Mouse (Mus musculus) megakaryocyte, adult 5-6 weeks (primary cell): ENCODE results near the gene Sp2. TPM values are rescaled to one million over a fixed set of nuclear protein-coding genes. Genes with fewer than 3 reads are reported as not detected.
A peak's percentile ranks its signal among the peaks of the same experiment; 100 is the strongest.

ENCODE experiments used
- ATAC-seq: 2 replicates; pipeline ENCODE4 v1.8.0; 2016; ENCODE audit warnings: mild to moderate bottlenecking, inconsistent platforms; ENCODE audit not compliant: poor library complexity, severe bottlenecking
- total RNA-seq, 2 experiments: library from RNA; stranded (forward) in 1 of 2; stranded (reverse) in 1 of 2; fragments of 153-499, 151-499 nt in 1 of 2; fragments of 221-1000, 200-1000 nt in 1 of 2; gene quantifications; 2 replicates each; pipeline versions ENCODE4 v1.2.3 to v1.2.4; 2015 to 2017

Sp2 gene
- total RNA-seq, 2 experiments from 2014 or later: 5.3 to 45.7 TPM

DNA sequence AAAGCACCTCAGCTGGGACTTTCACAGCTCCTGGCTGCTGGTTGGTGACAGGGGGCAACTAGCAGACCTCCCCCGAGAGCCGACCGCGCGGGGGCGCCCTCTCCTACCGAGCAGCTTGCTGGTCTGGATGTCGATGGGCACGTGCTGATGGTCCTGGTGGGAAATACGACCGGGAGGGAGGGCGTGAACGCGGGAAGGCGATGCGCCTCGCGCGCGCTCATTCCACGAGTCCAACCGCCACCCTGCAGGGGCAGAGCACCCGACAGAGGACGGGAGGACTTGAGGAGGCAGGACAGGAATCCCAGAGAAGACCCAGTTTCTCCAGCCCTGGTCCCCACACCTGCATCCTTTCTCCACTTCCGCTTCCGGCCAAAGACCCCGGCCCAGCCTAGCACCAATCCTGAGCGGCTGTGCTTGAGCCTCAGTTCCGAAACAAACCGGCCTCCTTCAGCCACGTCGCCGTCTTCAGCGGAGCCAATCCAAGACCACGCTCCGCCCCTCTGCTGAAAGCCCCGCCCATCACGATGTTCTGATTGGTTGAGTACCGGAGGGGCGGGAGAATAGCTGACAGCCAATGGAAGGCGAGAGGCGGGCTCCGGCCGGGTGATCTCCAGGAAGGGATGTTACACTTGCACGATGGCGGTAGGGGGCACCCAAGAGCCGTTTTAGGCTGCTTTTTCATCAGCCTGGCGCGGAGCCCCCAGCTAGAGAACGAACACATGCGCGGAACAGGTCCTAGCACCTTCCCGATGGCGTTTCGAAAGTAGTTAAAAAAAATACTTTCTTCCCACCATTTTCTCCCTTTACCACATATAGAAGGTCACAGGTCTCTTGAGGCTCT lies 66.5 kb downstream of the Sp2 start, which contains the start of gene Cdk5rap3:
TSS of gene Cdk5rap3 (minus strand) at position 453 of the 841 bp plus-strand sequence.
- ATAC-seq: peak; percentile 96

GRCm38 (mm10) chr11:96912682-96913081 lies 70.1 kb downstream of the Sp2 start:
- no peak for ATAC-seq

GRCm38 (mm10) chr11:96910003-96910402 lies 72.8 kb downstream of the Sp2 start:
- peak; percentile 92 for ATAC-seq

DNA sequence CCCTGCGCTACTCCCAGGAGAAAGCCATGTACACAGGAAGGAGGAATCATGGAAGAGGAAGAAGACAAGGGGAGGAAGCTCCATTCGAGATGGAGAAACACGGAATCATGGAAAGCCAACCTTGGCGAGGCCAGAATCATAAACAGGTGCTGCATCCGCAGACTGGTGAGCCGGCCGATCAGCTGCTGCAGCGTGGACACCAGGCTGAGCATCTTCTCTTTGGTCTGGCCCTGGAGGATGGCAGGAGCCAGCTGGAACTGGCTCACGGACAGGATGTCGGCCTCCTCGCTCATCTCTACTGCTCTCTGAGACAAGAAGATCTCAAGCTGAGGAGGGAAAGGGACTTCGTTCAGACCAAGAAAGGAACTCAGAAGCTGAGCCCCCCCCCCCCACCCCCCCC lies 74.2 kb downstream of the Sp2 start:
- ATAC-seq: no peak

- no peak for ATAC-seq
These were observed 76.2 kb downstream of the Sp2 start for GRCm38 (mm10) chr11:96906431-96907161.

Other genes starting within 250 kb of the Sp2 start
- 8.3 and 10.3 TPM in 2 replicates for gene Snx11, start 205.4 kb downstream of the Sp2 start, total RNA-seq (2015)
- gene Snx11, start 205.4 kb downstream of the Sp2 start, total RNA-seq (2017): 25.5 and 27.4 TPM in 2 replicates
- gene Cbx1, start 193.8 kb downstream of the Sp2 start, total RNA-seq (2015): 37.7 and 39.2 TPM in 2 replicates
- gene Cbx1, start 193.8 kb downstream of the Sp2 start, total RNA-seq (2017): 60.2 and 60.5 TPM in 2 replicates
- gene Nfe2l1, start 153.0 kb downstream of the Sp2 start, total RNA-seq (2015): 30.0 and 32.6 TPM in 2 replicates
- gene Nfe2l1, start 153.0 kb downstream of the Sp2 start, total RNA-seq (2017): 30.2 and 31.1 TPM in 2 replicates
- gene Copz2, start 133.1 kb downstream of the Sp2 start, total RNA-seq (2015): 2.0 and 4.2 TPM in 2 replicates
- 0.28 and 0.92 TPM in 2 replicates for gene Copz2, start 133.1 kb downstream of the Sp2 start, total RNA-seq (2017)
- 17.5 and 21.1 TPM in 2 replicates for gene Cdk5rap3, start 66.5 kb downstream of the Sp2 start, total RNA-seq (2015)
- 23.9 and 37.3 TPM in 2 replicates for gene Cdk5rap3, start 66.5 kb downstream of the Sp2 start, total RNA-seq (2017)
- 0.07 TPM in 1 of 2 replicates, not detected in the other for gene Prr15l, start 54.9 kb downstream of the Sp2 start, total RNA-seq (2015)
- 0.16 and 0.29 TPM in 2 replicates for gene Prr15l, start 54.9 kb downstream of the Sp2 start, total RNA-seq (2017)
- gene Pnpo, start 39.0 kb downstream of the Sp2 start, total RNA-seq (2015): 16.8 and 19.9 TPM in 2 replicates
- gene Pnpo, start 39.0 kb downstream of the Sp2 start, total RNA-seq (2017): 29.1 and 32.8 TPM in 2 replicates
- 0.13 TPM in 1 of 2 replicates, not detected in the other for gene Sp6, start 30.4 kb upstream of the Sp2 start, total RNA-seq (2015)
- not detected in 2 replicates for gene Sp6, start 30.4 kb upstream of the Sp2 start, total RNA-seq (2017)
- 0.48 and 1.4 TPM in 2 replicates for gene Scrn2, start 47.0 kb upstream of the Sp2 start, total RNA-seq (2015)
- 5.1 and 5.4 TPM in 2 replicates for gene Scrn2, start 47.0 kb upstream of the Sp2 start, total RNA-seq (2017)
- gene Lrrc46, start 58.4 kb upstream of the Sp2 start, total RNA-seq (2015): 0.55 and 0.80 TPM in 2 replicates
- not detected in 2 replicates for gene Lrrc46, start 58.4 kb upstream of the Sp2 start, total RNA-seq (2017)
- gene Mrpl10, start 58.6 kb upstream of the Sp2 start, total RNA-seq (2015): 28.4 and 28.6 TPM in 2 replicates
- gene Mrpl10, start 58.6 kb upstream of the Sp2 start, total RNA-seq (2017): 18.6 and 19.7 TPM in 2 replicates
- 5.3 and 6.5 TPM in 2 replicates for gene Osbpl7, start 67.7 kb upstream of the Sp2 start, total RNA-seq (2015)
- 7.1 and 7.5 TPM in 2 replicates for gene Osbpl7, start 67.7 kb upstream of the Sp2 start, total RNA-seq (2017)
- 0.58 and 1.0 TPM in 2 replicates for gene Tbx21, start 132.4 kb upstream of the Sp2 start, total RNA-seq (2015)
- gene Tbx21, start 132.4 kb upstream of the Sp2 start, total RNA-seq (2017): 1.1 and 1.3 TPM in 2 replicates
- gene Tbkbp1, start 168.5 kb upstream of the Sp2 start, total RNA-seq (2015): 16.0 and 17.6 TPM in 2 replicates
- gene Tbkbp1, start 168.5 kb upstream of the Sp2 start, total RNA-seq (2017): 13.6 and 17.2 TPM in 2 replicates
- gene Kpnb1, start 204.9 kb upstream of the Sp2 start, total RNA-seq (2015): 86.9 and 93.7 TPM in 2 replicates
- 196 and 233 TPM in 2 replicates for gene Kpnb1, start 204.9 kb upstream of the Sp2 start, total RNA-seq (2017)